Mouse (Mus musculus) liver (tissue): ENCODE measurements around the gene Pld5.

ENCODE experiments used
- DNase-seq: peaks from one replicate; pipeline ENCODE4 v3.0.0-alpha.2; 2020; ENCODE audit warnings: mixed read lengths

Pld5 gene

DNA sequence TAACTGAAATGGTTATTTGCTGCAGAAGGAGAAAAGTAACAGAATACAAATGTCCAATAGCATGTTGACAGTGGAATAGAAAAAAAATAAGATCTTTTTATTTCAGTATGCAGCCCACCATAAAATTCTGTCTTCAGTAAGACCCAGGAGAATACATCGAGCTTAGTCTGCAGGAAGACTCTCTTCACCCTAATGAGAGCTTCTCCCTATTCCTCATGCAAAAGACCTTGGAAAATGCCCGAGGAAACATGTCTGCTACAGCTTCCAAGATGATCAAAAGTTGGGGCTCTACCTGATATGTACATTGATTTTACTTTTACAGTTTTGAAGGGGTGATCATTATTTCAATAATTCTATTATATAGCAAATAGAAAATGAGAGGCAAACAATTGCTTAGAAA, 108.0 kb downstream of the Pld5 start:
- DNase-seq: no peak

DNA sequence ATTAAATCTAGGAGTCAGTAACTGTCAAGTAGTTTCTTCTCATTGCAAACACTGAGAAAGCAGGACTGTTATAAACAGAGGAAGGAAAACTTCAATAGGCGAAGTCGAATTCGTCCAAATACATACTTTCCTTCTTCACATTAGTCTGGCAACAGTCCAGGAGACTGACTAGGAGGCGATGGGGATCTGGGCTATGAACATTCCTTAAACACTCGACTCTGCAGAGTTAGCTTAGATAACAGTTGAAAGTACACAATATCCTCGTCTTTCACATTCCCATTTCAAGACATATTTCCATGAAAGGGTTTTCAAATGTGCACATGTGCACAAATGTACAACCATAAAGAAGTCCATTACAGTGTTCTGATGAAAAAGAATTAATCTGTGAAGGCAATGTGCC, 129.8 kb downstream of the Pld5 start:
- DNase-seq: no peak

DNA sequence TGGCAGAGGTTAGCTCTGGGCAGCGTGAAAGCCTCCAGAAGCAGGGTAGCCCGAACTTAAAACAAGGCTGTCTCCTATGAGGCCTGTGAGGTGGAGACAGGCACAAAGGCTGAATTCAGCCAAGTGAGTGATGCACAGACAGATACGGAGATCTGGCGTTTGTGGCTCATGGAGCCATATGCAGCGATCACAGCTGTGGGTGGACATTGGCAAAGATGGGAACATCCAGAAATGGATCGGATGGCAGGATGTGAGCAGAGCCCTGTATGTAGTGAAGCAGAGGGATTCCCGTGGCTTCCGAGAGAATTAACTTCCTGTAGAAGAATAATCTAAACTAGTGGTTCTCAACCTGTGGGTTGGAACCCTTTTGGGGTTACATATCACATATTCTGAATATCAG, 140.7 kb downstream of the Pld5 start:
- DNase-seq: no peak

DNA sequence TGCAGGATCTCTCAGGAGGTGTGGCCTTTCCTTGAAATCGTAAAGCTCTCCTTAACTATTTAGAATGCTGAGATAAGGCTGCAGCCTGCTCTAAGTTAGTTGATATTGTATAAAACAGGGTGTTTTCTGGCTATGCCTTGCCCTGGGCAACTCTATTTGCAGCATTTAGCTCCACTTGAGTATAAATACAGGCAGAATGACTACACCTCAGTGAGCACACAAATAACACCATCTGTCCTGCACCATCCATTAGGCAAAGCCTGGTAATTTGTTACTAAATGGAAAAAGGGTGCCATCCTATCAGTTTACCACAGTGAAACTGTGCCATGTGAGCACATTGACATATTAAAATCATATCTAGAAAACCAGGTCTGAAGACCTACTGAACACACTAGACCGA, 149.3 kb downstream of the Pld5 start:
- no peak for DNase-seq

DNA sequence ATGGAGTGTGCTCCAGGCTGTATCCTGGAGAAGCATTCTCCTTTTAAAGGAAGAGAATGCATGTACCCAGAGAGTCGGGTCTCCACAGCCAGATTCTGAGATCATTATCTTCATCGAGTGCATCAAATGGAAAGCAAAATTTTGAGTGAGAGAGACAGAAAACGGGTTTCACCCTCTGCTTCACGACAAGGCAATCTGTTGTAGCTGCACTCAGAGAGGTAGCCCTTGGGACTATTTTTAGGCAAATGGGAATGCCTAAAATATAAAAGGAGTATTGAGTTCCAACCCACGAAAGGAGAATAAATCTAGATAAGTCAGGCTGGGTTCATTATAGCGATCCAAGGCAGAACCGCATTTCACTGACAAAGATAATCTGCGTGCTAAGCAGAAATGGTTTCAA, 150.7 kb downstream of the Pld5 start:
- DNase-seq: no peak

DNA sequence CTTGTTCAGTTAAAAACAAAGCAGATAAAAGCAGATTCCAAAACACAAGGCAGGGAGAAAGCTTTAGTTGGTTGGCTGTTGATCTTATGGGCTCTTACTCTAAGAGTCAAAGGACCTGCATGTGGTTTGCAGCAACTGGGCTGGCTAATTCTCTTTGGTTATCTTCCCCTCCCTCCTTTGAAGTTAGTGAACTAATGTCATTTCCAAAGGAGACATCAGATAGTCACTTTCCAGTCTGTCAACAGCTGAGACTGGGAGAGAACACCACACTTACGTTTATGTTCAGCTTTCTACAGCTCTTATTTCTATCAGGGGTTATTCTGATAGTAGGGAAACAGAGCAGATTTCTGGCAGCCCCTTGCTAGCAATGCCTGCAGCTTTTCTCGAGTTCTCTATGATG, 151.3 kb downstream of the Pld5 start:
- no peak for DNase-seq

DNA sequence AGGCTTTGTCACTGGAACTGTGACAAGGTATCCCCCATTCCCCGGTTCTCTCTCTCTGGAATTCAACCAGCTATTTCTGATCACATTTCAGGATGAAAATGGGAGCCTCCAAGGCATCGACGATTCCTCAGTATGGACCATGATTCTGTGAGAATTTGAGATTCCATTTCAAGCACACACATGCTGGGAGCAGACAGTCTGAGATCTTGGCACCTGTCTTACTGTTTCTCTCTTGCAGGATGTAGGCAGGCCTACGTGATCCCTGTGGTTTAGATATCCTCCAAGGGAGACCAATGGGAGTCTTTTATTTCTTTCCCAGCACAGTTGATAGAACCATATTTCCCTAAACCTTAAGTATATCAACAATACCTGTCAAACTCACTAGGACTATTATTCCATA, 159.5 kb downstream of the Pld5 start:
- no peak for DNase-seq

DNA sequence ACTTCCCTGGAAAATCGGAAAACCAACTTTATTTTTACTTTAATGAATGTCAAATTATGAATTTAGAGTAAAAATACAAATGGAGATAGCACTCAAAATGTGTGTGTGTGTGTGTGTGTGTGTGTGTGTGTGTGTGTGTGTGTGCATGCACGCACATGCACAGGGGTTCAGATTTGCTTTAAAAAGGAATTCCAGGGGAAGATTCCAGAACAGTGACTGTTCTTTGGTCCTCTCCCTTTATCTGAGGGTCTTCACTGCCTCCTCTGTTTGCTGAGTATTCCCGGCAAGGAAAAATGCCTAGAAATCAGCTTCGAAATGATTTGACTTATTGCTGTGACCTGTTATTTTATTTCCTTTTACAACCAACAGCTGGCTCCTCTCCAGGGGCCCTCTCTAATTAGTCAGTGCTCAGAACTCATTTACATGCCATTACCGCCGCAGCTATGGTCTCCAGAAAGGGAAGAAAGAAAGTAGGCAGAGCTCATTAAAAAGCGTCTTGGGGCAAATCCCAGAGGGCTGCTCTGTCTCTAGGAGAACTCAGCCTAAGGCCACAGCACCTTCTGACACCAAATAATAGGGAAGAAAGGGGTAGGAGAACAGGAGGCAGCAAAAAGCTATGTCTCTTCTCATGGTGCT, 176.3 kb downstream of the Pld5 start:
- DNase-seq: no peak

DNA sequence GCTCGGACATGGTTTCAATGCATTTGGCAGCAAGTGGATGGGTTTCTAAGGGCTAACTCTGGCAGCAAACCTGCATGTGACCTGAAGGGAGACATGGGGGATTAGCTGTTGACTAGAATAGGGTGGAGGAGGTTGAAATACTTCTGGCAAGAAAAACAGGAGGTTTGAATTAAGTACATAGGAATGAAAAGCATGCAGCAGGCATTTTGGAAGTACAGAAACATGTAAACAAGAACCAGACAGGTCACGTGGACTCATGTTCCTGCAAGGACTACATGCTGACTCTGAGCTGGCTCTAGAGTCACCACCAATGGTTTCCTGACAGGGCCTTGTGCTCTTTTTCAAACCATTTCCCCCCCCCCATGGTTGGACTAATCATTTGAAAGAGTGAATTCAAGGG, 183.0 kb downstream of the Pld5 start:
- DNase-seq: no peak

DNA sequence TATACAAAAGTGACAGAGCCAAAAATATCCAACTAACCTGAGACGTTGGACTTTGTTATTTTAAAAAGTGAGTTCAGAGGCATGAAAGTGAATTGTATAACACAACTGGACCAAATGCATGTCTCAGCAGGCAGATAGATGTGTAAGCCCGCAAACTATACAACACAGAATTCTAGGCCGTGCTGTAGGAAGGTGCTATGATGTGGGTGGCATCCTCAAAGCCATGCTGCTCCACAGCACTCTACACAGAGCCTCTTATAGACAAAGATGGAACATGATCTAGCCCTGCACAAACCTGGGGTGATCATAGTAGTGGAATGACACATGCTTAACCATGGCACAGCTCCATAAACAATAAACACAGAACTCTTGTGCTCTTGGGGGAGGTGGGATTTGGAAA, 185.7 kb downstream of the Pld5 start:
- no peak for DNase-seq

DNA sequence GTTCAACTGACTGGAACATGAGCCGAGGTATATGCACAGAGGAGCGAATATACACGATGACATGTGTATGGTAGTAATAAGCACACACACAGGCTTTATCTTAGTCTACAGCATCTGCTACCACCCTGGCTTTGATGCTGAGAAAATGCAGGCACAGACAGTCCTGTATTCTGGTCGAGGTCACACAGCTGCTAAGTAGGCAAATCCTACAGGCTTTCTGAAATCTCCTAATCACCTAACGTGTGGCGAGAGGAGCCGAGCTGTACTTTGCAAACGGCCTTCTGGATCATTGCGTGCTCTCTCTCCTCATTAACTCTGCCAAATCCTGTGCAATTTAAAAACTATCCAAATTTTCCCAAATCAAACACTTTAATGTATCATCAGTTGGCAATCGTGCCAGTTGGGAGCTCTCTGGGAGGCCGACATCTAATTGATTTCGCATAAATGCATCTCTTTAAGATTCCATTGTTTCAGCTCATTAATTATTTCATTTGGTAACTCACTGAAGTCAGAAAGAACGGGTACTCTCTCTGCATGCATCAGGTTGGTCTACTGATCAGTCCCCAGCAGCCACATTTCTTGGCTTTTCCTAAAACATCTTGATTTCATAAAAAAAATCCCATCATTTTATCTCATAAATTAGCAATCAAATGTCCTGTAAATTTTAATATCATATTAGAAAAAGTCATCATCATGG, 189.0 kb downstream of the Pld5 start:
- no peak for DNase-seq

DNA sequence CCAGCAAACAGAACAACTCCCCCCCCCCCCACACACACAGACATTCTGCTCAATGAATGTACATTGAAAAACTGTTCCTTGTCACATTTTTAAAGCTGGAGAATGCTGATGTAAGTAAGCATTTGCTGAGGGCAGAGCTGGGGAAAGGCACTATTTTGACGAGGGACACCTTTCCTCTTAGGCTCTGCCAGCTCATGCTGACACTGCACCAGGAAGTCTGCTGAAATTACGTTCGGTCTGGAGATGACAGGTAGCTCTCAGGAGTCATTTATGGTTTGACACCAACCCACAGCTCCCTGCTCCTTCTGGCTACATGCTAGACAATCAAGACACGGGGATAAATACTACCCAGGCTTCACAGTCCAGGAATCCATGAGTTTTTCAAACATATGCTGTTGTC, 192.8 kb downstream of the Pld5 start:
- no peak for DNase-seq

DNA sequence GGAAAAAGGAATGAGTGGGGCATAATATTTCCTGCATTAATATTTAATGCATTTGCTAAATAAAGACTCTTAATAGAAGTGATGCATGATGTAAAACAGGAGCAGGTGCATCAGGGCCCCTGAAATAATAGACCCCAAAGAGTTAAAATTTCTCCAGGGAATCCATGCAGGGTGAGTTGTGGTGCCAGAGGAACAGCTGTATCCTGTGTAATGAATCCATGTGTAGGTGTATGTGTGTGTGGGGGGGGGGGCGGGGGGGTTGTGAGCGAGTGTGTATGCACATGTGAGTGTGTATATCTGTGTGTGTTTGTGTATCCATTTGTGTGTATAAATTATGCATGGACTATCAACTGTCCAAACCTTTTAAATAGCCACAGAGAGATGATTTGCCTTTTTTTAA, 194.1 kb downstream of the Pld5 start:
- no peak for DNase-seq

DNA sequence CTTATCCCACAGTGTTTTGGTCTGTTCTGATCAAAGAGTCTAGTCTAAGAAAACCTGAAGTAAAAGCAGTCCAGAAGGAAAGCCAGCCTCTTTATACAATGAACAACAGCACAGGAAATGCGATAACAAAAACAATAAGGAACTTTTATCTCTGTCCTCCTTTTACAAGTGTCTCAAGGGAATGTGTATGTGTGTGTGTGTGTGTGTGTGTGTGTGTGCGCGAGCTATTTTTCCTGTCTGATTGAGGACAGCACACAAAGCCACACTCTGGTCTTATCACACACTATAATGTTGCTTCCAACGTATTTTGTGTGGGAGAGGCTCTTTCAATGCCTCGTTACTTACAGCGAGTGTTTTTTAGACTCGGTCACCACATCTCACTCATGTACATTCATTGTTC, 196.7 kb downstream of the Pld5 start:
- no peak for DNase-seq

DNA sequence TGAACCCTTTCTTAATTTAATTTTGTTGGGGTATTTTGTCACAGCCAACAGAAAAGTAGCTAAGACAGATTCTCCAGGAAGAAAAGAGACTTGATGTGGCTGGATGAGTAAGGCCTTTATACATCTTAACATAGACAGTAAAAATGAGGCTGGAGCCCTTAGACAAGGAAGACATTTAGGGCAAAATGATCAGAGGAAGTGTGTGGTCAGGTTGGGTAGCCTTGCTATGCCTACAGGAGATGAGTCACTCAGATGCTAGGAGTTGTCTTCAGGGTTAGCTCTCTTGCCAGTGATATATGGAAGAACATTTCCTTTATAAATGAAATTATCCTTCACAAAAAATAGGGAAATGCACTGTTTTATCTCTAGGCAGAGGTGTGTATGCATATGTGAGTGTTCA, 198.3 kb downstream of the Pld5 start:
- DNase-seq: no peak

DNA sequence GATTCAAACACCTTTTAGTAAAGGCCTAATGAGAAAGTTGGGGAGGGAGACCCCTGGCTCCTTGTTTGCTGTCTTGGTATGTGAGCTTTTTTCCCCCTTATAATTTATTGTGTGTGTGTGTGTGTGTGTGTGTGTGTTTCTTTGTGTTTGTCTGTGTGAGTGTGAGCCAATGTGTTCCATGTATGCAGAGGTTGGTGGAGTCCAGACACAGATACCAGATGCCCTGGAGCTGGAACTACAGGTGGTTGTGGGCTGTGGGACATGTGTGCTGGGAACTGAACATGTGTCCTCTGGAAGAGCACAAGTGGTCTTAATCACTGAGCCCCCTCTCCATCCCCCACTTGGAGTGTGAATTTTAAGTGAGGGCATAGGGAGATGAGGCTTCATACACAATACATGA, 199.3 kb downstream of the Pld5 start:
- DNase-seq: no peak

DNA sequence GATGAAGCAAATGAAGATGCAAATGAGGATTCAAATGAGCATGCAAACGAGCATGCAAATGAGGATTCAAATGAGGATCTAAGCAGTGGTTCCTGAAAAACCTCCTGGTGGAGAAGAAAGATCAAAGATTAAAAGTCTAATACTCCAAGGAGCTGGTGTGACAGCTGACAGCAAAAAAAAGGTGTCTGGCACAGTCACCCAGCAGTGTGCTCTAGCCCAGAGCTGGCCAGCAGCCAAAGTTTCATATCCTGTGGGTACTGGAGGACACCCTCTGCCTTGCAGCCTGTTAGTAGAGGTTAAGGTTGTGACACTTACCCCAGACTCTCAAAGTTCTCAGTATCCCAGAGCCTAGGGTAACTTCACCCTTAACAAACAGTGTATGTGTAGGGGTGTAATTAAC, 199.7 kb downstream of the Pld5 start:
- DNase-seq: peak; percentile 34

DNA sequence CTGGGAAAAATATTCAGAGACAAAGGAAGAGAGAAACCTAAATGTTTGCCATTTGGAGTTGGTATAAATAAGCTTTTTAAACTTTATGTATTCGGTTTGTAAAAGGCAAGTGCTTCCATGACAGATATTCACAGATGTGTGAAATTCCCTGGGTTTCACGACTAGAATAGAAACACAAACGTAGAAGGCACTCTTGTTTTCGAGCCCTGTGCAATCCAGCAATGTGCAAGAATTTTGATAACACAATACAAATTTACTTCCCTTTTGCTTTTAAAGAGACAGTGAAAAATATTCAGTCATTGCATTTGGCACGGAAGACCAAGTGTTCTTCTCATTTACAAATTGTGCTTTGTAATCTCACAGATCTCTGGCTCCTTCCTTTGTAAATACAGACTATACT, 200.6 kb downstream of the Pld5 start:
- DNase-seq: no peak

DNA sequence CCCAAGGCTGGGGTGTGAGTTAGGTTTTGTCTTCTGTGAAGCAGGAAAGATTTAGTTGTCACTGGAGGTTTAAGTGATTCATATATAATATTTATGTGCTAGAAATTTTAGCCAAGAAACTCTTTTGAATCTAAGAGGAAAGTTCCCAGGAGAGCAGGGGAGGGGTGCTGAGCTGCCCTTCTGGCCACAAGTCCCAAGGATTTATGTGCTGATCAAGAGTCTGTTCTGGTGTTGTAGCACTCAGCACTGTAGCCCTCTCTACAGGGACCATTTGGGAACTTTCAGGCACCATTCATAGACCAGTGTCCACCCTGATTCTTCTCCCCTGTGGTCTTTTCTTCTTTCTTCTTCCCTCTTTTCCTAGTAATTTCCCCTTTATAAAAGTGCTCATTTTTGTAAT, 209.8 kb downstream of the Pld5 start:
- DNase-seq: no peak

DNA sequence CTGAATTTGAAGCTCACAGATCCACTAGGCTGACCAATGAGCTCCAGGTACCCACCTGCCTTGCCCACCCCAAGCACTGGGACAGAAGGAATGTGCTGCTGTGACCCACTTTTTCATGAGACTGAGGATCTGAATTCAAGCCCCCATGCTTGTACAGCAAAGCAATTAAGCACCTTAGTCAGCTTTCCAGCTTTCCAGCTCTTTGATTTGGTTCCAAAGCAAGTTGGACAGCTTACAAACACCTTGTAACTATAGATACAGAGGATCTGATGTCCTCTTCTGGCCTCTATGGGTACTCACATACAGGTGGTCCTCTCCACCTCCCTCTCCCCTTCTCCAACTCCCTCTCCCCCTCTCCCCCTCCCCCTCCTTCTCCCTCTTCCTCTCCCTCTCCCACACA, 210.6 kb downstream of the Pld5 start:
- DNase-seq: no peak

DNA sequence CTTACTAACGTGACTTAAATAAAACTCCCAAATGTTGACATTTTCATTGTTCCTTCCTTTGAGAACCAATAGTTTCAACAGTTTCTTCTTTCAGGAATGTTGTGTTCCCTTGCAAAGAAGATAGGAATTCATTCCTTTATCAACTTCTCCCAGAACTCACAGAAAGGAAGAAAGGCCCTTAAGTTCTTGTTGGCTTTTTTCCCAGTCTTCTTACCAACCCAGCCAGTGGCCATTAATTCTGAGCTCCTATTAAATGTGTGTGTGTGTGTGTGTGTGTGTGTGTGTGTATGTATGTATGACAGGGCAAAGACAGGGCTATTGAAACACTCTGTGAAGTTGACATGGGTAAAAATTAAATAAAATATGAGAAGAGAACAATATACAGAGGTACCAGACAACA, 221.5 kb downstream of the Pld5 start:
- no peak for DNase-seq

DNA sequence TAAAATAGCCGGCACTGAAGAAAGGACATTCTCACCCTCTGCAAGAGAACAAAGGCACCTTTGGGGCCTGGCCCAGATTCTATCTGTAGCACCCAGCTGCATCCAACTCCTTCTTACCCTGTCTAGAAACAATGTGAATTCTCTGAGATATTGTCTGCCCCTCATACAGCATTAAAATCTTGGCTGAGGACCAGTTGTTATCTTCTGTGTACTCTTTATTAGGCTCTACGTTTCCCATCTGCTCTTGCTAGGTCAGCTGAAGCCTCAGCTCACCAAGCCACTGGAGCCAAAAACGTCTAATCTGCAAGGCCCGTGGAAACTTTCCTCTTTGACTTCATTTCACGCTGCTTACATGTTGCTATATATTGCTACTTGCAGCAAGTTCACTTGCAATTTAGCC, 228.1 kb downstream of the Pld5 start:
- no peak for DNase-seq

DNA sequence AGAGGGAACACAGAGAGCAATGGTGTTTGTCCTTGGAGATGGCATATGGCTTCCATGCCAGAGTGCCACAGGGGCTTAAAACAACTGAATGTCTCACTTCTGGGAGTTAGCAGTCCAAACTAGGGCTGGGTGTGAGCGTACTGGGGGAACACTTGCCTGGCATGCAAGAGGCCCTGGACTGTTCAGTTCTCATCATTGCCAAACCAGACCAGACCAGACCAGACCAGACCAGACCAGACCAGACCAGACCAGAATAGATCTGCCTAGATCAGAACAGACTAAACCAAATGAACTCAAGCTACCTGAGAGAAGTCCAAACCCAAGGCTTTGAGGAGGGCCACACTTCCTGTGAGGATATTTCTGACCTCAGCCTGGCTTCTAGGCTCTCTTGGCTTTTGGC, 228.7 kb downstream of the Pld5 start:
- no peak for DNase-seq

DNA sequence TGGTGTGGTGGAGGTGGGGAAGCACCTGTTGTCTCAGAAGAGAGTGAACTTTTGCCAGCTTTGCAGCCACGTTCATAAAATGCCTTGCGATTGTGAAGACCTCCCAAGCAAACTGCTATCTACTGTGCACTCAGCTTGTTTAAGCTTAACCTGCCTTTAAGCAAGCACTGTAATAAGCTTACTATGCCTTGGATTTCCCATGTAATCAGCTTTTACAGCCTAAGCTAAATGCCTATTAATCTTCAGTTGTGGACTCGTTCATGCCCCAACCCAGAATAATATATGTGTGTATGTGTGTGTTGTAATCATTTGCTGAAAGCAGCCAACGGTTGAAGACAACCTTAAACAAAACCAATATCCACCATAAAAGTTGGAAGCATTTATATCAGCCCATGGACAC, 232.1 kb downstream of the Pld5 start:
- no peak for DNase-seq

DNA sequence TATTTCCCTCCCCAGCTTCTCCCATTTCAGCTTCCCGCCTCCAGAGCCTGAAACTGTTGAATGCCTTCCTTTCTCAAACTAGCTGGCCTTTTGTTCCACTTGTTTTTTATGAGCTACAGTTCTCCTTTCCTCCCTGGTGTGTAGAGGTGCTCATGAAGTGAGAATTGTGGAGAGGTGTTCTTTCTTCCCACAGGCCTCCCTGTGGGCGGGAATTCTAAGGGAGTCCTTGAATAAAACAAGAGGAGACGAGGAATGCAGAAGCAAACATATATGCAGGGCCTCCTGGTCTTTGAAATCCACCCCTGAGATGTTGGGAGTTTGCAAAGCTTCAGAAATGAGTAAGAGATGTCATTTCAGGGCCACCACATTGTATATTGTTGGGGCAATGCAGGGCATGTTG, 235.2 kb downstream of the Pld5 start:
- no peak for DNase-seq
